Mouse (Mus musculus) spleen, postnatal 36 days (tissue): ENCODE results near the gene Anapc7.

Source experiments
- DNase-seq, 2 experiments: peaks; one replicate each; pipeline ENCODE4 v3.0.0; 2022; ENCODE audit warnings: low spot score in 2 of 2, mixed read lengths in 1 of 2

Anapc7 gene

DNA sequence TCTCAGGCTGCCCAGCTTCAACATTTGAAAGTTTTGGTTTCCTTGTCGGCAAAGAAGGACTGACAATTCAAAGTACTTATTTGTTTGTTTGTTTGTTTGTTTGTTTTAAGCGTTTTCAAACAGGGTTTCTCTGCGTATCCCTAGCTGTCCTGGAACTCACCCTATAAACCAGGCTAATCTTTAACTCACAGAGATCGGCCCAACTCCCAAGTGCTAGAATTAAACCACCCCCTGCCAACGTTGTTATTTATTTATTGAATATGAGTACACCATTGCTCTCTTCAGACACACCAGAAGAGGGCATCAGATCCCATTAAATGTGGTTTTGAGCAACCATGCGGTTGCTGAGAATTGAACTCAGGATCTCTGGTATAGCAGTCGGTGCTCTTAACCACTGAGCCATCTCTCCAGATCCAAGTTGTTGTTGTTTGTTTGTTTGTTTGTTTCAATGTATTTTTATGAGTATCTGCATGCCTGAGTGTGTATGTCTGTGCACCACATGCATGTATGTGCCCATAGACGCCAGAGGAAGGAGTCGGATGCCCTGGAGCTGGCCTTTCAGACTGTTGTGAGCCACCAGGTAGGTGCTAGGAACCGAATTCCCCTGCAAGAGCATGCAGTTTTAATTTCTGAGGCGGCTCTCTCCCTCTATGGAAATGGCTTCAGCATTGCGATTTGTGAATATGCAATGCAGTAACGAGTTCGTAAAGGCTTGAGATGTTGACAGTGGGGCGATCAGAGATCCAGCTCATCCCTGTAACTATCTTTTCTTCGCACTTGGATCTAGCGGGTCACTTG, at the start of gene Anapc7:
TSS of gene Anapc7 (plus strand) at position 423 of the 798 bp plus-strand sequence.
- DNase-seq: no peak

DNA sequence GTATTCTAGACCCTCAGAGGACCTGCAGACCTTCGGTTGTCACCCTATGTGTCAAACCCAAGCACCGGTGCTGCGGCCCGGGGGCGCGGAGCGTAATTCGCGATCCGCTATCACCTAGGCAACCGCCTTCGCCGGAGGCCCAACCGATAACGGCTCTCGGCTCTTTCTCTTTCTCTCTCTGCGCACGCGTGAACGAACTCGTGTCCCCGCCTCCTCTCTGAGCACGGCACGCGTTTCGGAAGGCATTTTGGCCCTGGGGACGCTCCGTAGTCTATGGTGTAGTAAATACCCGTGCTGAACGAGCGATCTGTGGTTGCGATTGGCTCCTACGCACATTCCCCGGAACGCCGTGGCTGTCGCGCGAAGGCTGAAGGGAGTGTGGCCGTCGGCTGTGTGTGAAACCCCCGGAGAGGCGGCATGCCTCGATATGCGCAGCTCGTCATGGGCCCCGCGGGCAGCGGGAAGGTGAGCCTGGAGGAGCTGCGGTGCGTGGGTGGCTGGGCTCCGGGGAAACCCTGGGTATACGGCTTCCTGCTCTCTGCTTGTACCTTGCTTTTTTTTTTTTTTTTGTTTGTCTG, 49.2 kb upstream of the Anapc7 start, which contains the start of gene Fam216a:
TSS of gene Fam216a (minus strand) at position 173 of the 578 bp plus-strand sequence.
- peak; percentile 99 for DNase-seq

DNA sequence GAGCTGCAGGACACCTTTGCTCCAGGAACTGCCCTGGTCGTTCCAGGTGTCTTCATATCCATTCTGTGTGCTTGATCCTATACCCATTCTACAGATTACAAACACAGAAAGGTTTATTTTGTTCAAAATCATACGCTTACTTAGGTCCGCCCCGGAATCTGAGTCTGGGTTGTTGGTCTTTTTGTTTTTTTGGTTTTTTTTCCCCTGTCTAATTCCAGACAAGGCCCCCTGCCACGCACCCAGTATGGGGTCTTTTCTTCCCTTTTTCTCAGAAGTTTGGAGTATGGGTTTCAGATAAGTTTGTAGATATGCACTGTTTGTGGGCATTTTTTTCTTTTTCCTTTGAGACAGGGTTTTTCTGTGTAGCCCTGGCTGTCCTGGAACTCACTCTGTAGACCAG, 48.6 kb upstream of the Anapc7 start:
- DNase-seq: no peak

DNA sequence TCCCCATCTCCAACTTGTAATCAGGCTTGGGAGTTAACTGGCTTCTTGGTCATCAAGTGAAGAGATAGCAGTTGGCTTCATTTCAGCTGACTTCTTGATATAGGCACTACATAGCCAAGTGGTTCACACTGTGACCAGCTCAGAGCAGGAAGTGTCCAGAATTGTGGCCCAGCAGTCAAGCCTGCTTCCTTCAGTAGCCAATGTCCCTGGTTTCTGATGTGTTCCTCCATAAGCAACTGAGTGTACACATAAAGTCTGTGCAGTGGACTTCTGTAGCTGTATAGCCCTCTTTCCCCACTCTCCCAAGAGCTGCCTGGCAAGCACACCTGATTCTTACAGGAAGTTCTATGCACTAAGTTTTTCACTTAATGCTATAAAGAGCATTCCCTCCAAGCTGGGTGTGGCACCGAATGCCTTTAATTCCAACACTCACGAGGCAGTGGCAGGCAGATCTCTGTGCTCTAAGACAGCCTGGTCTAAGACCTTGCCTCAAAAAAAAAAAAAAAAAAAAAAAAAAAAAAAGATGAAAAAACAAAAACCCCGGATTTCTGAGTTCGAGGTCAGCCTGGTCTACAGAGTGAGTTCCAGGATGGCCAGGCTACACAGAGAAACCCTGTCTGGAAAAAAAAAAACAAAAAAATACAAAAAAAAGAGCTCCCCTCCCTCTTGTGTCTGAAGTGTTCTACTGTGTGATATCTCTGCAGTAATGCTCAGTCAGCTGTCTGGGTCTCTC, 44.2 kb upstream of the Anapc7 start:
- DNase-seq: no peak

DNA sequence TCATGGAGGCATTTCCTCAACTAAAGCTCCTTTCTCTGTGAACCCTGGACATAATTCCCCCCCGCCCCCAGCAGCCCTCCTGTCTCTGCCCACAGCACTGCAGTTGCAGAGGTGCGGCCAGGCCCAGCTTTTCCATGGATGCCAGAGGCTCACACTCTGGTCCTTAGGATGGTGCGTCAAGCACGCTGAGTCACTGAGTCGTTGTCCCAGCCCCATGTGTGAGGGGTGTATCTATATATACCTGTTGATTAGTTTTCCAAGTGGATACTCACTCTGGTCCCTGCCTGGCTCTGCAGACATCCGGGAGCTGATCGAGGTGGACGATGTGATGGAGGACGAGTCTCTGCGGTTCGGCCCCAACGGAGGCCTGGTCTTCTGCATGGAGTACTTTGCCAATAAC, 43.3 kb upstream of the Anapc7 start:
- no peak for DNase-seq

DNA sequence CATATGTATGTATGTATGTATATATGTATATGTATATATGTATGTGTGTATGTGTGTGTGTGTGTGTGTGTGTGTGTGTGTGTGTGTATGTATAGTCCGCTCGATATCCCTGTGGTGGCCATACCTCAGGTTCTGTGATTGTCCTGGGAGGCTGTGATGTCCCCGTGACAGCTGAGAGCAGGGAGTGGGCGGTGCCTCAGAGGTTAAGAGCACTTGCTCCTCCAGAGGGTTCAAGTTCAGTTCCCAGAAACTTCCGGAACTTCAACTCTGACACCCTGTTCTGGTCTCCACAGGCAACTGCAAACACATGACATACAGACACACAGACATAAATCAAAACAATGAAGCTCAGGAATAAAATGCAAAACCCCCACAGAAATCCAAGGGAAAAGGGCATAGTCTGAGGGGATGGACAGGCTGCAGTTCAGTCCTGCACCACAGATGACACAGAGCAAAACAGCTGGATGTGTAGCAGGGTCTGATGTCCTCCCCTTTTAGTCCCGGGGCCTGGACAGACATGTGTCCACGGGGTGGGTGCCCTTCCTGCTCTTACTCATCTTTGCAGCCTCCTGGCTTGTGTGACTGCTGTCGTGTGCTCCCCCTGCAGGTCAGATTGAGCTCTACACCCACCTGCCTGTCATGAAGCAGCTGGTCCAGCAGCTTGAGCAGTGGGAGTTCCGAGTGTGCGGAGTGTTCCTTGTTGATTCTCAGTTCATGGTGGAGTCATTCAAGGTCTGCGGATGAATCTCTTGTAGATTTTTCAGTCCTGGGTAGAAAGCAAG, 41.9 kb upstream of the Anapc7 start:
- peak; percentile 58 to 66 for DNase-seq

DNA sequence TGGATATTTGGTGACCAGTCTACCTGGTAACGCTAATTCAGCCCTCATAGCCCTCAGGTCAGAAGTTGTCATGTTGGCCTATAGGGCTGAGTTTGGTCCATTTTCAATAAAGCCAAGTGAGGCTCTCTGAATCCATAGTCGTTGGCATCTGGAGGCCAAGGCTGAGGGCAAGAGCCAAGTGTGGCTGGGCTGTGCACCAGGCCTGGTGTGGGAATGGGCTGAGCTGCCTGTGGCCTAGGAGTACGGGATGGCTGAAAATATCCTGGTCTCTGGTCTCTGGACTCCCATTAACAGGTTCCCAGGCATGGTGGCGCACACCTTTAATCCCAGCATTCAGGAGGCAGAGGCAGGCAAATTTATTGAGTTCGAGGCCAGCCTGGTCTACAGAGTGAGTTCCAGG, 31.5 kb upstream of the Anapc7 start:
- no peak for DNase-seq

DNA sequence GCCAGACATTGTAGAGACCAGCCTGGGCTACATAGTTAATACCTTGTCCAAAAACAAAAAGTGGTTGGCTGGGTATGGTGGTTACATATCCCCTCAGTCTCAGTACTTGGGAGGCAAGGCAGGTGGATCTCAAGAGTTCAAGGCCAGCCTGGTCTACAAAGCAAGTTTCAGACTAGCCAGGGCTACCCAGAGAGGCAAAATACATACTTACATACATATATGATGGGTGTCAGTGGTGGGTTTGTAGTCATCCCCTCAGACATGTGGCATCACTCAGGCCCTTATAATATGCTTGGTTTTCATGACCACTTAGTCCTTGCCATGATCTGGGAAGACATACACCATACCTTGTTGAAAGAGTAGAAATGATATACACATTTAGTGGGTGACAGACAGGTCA, 30.8 kb upstream of the Anapc7 start:
- no peak for DNase-seq

DNA sequence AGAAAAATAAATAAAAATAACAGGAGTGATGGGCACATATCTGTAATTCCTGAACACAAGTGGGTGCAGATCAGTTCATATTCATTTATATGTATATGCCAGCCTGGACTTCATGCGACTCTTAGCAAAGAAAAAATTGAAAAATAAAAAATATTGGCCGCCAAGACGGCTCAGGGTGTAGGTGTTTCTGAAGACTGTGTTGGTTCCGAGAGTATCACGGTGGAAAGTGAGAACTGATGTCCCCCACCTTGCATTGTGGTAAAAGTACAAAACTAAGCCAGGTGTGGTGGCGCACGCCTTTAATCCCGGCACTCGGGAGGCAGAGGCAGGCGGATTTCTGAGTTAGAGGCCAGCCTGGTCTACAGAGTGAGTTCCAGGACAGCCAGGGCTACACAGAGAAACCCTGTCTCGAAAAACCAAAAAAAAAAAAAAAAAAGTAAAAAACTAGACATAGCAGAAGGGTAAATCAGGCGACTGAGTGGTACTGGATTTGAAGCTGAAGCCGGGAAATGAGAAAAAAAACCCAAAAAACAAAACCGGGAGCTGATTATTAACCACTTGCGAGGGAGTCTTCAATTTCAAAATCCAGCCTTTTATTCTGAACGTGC, 30.2 kb upstream of the Anapc7 start:
- DNase-seq: no peak

DNA sequence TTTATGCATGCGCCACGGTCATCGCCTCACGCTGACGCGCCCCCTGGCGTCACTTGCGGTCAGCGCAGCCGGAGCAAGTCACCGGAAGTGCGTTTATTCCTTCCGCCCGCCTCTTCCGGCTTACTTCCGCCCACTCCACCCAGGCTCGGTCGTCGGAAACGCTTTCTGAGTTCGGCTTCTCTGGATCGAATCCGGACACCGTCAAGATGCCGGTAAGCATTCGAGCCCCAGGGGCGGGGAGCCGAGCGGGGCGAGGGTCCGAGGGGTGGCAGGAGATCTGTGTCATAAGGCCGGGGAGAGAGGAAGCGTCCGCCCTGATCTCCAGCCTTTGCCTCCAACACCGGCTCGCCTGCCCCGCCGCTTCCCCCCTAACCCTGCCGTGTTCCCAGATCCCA, 29.7 kb upstream of the Anapc7 start, which contains the start of gene Arpc3:
TSS of gene Arpc3 (plus strand) at position 93 of the 395 bp plus-strand sequence.
- peak; percentile 86 to 90 for DNase-seq

DNA sequence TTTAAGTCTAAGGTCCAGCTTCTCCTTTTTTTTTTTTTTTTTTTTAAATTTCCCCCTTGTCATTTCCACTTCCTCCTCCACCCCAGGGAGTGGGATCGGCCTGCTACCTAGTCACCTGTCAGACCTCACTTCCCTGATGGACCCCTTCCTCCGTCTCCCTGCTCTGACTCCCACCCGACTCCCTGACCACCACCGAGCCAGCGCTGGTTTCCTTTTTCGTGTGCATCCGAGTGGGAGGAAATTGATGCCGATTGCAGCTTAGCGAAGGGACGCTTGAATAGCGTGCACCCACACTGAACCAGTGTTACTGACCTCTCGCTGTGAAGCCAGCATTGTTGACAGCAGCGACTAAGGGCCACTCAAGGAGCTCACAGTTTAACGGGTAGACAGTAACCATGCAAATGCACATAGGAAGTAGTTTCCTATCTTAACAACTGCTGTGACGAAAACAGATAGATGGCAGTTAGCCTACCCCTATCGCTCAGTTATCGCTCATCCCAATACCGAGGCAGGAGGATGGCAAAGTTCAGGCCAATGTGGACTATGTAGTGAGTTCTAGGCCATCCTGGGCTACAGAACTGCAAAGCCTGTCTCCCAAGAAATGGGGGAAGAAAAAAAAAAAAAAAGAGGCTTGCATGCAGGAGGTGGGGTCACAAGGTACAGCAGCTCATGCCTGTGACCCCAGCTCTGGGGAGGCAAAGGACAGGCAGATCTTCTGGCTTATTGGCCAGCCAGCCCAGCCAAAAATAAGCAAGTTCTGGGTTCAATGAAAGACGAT, 29.1 kb upstream of the Anapc7 start:
- peak; percentile 35 to 50 for DNase-seq

DNA sequence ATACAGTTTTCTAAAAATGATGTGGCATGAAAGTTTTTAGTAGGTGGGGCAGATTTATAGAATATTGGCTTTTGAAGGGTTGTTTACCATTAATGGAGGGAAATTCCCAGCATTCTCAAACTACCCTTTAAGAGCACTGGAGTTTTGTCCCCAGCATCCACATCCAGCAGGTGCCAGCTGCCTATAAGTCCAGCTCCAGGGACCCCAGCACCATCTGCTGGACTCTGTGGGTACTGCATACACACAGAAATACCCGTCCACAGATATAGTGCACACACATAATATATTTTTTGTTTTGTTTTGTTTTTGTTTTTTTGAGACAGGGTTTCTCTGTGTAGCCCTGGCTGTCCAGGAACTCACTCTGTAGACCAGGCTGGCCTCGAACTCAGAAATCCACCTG, 27.6 kb upstream of the Anapc7 start:
- DNase-seq: peak; percentile 64 to 67

DNA sequence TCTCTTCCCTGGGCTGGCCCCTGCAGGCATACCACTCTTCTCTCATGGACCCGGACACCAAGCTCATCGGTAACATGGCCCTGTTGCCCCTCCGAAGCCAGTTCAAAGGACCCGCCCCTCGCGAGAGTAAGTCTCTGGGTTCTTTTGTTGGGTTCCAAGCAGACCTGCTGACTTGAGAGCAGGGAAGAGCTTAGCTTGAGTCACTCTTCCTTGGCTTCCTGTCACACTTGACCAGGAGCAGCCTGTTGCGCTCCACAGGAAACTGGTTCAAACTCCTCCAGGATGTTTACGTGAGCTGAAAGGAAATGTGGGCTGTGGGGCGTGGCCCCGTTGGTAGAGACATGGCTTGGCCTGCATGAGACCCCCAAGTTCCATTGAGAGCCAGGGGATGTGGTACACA, 24.7 kb upstream of the Anapc7 start:
- DNase-seq: peak; percentile 42 to 47

DNA sequence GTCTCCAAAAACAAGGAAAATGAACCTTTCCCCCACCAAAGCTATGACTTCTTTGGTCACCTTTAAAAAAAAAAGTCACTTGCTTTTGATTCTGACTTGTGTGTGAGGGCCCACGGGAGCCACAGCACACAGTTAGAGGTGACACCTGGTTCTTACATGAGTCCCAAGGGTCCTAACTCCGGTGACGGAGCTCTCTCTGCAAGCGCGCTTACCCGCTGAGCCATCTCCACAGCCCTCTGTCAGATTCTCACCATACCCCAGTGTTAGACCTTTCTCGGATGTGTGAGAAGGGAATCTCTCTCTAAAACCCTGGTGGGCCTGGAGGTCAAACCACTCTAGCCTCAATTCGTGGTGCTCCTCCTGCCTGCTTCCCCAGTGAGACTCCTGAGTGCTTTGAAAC, 24.0 kb upstream of the Anapc7 start:
- DNase-seq: peak; percentile 43 to 52

DNA sequence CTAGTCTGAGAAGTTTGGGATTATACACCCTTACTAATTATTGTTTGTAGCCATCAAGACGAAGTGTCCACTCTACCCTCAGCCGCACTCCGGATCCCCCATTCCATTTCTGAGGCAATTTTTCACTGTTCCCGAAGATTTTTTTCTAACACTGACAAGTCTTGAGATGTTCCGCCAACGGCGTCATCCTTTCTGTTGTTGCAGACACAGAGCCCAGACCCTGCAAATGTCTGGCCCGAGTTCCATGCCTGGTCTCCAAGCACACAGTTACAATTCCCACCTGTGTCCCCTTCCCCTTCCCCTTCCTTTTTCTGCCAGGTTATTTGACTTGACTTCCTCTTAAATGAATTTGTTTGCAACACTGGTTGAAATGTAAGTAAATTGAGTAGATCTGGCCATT, 21.6 kb upstream of the Anapc7 start:
- DNase-seq: no peak

DNA sequence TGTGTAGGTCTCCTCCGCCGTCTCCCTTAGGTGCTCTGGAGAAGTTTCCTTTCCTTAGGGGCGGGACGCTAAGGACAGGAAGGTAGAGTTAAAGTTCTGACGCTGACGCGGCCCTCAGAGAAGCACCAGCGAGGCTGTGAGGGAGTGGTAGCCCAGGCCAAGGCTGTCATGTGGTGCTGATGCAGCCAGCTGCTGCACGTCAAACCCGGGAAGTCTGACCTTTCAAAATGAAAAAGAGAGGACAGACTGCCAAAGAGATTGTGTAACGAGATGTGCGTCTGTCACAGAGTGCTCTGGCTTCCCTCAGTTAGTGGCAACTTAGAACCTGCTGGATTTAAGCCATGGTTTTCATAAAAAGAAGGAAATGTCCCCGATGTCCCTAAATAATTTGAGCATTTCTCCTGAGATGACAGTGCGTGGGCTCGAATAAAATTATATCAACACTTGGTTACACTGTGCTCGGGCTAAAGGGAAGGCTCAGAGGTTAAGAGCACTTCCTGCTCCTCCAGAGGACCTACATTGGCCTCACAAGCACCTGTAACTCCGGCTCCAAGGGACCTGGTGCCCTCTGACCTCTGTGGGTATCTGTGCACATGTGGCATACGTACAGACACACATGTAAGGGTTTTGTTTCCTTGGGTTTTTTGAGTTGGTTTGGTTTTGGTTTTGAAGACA, 20.7 kb upstream of the Anapc7 start:
- peak in 1 of 2 experiments; percentile 27 for DNase-seq

DNA sequence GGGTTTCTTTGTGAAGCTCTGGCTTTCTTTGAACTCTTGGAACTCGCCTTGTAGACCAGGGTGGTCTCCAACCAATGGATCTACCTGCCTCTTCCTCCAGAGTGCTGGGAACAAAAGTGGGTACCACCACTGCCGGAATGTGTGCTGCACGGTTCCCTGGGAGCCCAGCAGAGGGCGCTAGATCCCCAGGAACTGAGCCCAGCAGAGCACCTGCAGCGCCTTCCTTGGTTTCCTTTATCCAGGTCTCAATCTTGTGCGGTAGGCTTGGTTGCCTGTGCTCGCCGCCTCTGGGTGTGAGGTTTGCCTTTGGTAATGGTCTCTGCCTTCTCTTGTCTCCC, 20.2 kb upstream of the Anapc7 start:
- peak in 1 of 2 experiments; percentile 27 for DNase-seq

DNA sequence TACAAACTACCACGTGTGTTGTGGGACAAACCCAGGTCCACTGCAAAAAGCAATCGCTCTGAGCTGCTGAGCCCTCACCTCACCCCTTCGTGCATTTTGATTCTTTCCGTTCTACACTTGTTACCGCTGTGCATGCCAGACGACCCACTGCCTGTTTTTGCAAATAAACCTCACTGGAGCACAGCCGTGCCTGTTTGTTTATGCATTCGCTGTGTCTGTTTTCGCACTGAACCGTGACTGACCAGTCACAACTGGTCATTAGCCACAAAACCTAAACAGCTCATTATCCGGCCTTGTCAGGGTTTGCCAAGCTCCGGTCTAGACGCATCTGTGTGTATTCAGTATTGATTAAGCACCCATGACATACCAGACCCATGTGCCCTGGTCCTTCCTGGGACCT, 19.3 kb upstream of the Anapc7 start:
- DNase-seq: no peak

DNA sequence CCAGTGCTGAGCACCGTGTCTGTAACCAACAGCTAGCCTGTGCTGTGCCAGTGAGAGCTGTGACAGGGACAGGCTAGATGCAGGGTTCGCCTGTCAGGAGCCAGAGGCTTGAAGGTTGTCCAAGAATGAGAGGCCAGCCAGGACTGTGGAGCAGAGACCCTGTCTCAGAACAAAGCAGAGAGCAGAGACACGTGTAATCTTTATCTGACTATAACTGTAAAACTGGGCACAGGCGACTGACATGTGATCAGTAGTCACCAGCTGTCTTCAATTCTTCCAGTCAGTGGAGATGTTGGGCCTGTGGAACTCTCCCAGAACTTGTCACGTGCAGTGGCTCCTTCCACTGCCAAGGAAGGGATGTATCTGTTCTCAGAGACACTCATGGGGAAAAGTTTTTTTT, 18.7 kb upstream of the Anapc7 start:
- no peak for DNase-seq

DNA sequence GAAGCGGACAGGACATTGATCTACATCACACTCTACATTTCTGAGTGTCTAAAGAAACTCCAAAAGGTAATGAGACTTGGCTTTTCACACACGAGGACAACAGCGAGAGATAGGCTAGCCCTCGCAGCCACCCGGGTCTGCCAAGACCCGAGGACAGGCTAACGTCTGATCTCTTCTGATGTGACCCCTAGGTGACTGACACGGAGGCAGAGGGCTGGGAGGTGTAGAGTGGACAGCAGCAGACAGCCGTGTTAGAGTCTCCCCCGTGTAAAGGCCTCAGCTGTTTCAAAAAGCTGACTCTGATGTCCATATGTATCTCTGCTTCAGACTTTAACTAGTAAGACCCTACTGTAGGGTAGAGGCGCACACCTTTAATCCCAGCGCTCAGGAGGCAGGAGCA, 18.1 kb upstream of the Anapc7 start:
- no peak for DNase-seq
